Mouse (Mus musculus): ENCODE data around the gene Galp.

Galp gene

DNA sequence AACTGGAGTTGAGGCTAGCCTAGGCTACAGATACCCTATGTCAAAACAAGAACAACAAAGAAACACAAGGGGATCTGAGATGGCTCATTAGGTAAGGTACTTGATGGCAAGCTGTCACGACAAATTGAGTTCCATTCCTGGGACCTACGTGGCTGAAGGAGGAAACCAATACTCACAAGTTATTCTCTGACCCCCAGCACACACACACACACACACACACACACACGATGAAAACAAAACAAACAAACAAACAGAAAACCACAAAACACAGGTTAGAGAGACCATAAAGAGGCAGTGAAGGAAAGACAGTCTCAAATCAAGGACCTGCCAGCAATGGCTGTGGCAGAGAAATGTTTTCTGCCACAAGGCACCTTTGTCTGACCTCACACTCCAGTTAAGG lies at the start of gene Galp:
Gene Galp, plus strand, starts transcription at position 301 of the 400 bp plus-strand sequence.
- DNase-seq, result no peak

- DNase-seq, result no peak
These were observed 49.2 kb upstream of the Galp start for GRCm38 (mm10) chr7:6147688-6148087.

DNA sequence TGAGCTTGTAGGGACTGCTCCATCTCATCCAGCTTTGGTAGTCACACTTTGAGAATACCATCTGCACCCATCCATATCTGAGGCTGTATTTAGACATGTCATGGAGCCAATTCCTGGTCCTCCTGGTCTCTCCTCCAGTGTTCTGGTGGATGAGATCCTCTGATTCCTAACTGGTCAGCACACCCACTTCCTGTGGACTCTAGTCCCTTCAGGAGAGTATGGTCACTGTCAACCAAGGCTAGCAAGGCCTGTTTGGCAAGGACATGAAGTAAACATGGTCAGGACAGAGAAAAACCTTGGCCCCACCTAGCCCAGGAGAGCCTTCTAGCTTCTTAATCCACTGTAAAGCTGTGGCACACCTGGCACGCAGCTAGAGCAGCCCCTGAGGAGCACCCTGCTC lies 45.6 kb upstream of the Galp start:
- DNase-seq, result no peak

DNA sequence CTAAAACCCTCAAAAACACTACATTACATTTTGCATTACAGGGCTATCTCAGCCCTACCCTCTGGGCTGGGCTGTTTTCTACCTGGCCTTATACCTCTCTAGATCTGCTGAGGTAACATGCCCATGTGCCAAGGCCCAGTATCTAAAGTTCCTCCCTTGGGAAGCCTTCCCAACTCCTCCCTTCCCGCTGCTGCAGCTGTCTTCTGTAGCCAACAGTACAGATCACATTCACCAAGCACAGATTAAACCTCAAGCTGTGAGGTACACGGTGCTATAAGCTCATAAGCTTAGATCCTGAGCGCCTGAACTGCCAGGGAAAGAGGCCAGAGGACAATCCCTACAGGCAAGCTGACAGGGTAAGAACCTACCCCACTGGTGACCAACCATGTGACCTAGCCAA lies 44.9 kb upstream of the Galp start:
- DNase-seq, result no peak

GRCm38 (mm10) chr7:6153131-6153530 lies 43.8 kb upstream of the Galp start:
- no peak for DNase-seq

DNA sequence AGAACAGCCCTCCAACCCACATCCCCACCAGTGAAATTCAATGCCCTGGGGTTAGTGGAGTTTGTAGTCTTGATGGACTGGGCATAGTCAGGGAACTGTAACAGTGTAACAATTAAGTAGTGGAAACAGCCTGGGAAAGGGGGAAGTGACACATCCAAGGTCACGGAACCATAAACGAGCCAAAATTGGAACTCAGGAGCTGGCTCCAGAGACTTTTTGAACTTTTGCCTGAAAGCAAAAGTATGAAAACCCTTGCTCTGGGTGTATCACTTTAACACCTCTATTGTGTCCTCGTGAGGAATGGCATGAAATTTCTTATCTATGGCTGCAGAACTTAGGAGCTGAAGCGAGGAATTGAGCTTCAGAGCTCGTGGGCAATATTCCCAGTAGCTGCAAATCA lies 42.7 kb upstream of the Galp start:
- DNase-seq, result no peak

GRCm38 (mm10) chr7:6155031-6155872 lies 41.6 kb upstream of the Galp start:
- DNase-seq, result peak; percentile 89 to 96

DNA sequence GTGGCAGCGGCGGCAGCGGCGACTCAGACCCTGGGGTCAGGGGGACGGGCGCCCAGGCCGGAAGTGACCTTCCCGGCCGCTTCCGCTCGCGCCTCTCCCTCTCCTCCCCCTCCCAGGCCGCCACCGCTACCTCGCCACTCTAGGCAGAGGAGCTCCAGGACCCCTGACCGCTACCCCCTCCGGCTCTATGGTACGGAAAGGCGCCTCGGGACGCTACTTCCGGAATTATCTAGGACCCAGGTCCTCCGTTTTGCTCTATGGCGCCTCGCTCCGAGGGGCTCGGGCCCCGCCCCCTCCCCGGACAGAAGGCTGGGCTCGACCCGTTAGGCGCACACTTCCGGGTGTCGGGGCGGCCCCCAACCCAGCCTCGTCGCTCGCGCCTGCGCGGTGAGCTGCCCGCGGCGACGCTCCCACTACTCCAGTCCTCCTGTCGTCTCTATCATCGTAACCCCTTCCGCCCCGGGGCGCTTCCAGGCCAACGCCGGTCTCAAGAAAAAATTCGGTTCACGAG lies 40.9 kb upstream of the Galp start, which contains the start of gene Zfp787:
Gene Zfp787, minus strand, starts transcription at position 97 of the 511 bp plus-strand sequence.
- DNase-seq, result peak; percentile 94 to 98

GRCm38 (mm10) chr7:6156901-6157472 lies 39.9 kb upstream of the Galp start:
- DNase-seq, result peak; percentile 59 to 73

- no peak for DNase-seq
These were observed 39.4 kb upstream of the Galp start for GRCm38 (mm10) chr7:6157479-6157878.

DNA sequence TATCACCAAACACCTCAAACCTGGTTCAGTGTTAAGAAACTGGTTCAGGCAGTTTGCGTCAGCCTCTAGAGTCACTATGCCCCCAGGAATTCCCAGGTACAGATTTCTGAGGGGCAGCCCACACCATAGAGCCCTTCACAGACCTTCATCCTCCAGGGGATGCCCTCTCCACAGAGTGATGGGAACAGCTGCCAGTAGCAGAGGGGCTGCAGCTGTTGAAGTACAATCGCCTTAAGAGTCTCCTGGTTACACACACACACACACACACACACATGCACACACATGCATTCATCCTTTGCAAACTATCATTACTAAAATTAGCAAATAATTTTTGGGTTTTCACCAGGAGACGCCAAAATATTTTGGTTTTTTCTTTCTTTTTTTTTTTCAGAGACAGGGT lies 37.3 kb upstream of the Galp start:
- no peak for DNase-seq

- no peak for DNase-seq
These were observed 35.3 kb upstream of the Galp start for GRCm38 (mm10) chr7:6161541-6161940.

GRCm38 (mm10) chr7:6162172-6162571 lies 34.7 kb upstream of the Galp start:
- no peak for DNase-seq

GRCm38 (mm10) chr7:6164671-6165070 lies 32.2 kb upstream of the Galp start:
- no peak for DNase-seq

DNA sequence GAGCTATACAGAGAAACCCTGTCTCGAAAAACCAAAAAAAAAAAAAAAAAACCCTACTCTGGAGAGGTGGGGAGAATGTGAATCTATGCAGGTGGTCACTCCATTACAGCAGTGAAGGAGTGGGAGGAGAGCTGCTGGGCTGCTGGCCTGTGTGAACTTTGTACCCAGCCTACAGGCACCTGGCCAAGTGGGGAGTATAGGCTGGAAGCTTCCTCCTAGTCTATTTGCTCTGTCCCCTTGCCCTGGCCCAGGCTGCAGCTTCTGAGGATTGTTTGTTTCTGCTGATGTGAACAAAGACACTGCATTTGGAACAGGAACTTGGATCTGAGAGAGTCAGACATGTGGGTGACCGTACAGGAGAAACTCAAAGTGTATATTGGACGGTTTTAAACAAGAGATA lies 27.5 kb upstream of the Galp start:
- peak; percentile 90 to 94 for DNase-seq

DNA sequence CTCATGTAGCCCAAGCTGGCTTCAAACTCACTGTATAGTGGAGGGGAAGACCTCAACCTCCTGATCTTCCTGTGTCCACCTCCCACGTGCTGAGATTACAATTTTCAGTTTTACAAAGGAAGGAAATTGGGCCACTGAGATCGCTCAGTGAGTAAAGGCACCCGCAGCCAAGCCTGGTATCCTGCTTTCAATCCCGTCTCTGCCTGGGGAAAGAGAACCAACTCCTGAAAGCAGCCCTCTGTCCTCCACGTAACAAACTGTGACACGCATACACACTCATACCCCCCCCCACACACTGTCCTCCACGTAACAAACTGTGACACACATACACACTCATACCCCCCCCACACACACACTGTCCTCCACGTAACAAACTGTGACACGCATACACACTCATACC lies 26.5 kb upstream of the Galp start:
- no peak for DNase-seq

GRCm38 (mm10) chr7:6170871-6171270 lies 26.0 kb upstream of the Galp start:
- DNase-seq, result no peak

DNA sequence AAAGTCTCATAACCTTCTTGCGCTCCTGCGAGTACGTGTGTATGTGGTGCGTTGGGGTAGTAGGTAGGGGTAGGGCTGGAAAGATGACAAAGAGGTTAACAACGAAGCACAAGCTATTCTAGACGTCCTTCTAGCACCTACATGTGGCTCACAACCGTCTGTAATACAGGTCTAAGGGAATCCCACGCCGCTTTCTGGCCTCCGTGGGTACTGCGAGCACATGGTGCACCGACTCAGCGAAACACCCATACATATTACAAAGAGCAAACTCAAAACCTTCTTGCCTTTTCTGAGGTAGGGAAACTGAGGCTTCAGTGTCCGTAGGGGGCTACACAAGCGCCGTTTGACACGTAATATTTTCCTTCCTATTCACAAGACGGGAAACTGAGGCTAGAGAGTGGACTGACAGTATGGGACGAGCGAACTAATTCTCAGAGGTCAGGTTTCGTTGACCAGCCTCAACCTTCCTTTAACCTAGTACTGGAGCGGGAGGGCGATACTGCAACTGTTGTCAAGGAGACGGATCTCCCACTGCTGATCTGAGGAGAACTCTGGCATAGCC lies 25.4 kb upstream of the Galp start:
- peak; percentile 81 to 87 for DNase-seq

GRCm38 (mm10) chr7:6172006-6172649 lies 24.8 kb upstream of the Galp start, which contains the start of gene Zfp444:
TSS of gene Zfp444 (plus strand) at chr7:6172226.
- DNase-seq, result peak; percentile 98 to 100

- no peak for DNase-seq
These were observed 24.1 kb upstream of the Galp start for GRCm38 (mm10) chr7:6172674-6173244.

GRCm38 (mm10) chr7:6173872-6174271 lies 23.0 kb upstream of the Galp start:
- DNase-seq, result peak; percentile 52 to 66

- DNase-seq, result peak in 1 of 2 experiments; percentile 51
These were observed 22.4 kb upstream of the Galp start for GRCm38 (mm10) chr7:6174365-6174987.

Data from kidney, postnatal 25 days (tissue).